Mouse (Mus musculus) mature B cell (primary cell): ENCODE results near the gene Wrap73.

Experiments used
- in situ Hi-C: fragments of 300-500 bp; cut with MboI; formaldehyde crosslinking; loops from 2 replicates; pipeline ENCODE4 v1.14.3; 2019

Wrap73 gene

DNA sequence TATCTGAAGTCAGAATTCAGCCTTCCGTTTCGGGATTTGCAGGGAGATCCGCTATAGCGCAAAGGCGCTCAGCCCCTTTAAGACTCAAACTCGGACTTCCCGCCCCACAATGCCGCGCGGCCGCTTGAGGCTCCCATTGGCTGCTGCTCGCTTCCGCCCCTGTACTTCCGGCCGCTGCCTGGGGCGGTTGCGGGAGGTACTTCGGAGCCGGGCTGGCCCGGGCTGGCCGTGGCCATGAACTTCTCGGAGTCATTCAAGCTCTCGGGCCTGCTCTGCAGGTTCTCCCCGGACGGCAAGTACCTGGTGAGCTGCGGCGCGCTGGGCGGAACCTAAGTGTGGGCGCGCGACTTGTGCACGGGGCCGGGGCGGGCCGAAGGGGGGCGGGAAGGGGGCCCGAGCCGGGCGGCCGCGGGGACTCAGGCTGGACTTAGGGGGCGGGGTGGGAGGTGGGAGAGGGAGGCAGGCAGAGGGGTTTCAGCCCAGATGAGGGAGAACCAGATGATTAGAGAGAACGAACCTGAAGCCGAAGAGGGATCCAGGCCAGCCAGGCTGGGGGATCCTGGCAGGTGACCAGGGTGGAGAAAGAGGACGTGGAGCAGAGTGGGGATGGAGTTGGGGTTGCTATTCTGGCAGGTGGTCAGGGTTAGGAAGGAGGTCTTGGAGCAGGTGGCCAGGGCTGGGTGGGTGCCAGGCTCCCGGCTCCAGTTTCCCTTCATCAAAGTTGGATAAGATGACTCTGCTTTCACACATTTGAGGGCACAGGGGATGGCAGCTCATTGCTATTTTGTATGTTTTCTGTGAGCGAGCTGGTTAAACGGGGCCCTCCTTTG, at the start of gene Wrap73:
Gene Wrap73 (plus strand): TSS at position 162 of the 830 bp plus-strand sequence.
- in situ Hi-C loops, result no loop called here

DNA sequence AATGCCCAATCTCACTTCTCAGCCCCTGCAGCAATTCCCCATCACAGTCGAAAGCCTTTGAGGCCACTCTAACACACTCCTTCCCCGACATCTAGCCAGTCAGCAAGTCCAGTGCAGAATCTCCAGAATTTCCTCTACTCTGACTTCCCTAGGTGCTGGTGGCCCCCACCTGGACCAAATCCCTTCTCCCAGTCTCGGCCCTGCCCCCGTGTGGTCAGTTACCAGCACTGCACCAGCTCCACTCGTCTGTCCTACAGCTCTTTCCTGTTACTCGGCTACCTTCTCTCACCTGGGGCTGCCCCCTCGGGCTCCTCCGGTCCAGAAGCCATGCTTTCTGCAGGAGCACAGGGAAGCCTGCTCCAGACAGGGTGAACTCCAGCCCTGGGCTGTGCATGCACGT, 49.0 kb upstream of the Wrap73 start:
- in situ Hi-C loops, result no loop called here

DNA sequence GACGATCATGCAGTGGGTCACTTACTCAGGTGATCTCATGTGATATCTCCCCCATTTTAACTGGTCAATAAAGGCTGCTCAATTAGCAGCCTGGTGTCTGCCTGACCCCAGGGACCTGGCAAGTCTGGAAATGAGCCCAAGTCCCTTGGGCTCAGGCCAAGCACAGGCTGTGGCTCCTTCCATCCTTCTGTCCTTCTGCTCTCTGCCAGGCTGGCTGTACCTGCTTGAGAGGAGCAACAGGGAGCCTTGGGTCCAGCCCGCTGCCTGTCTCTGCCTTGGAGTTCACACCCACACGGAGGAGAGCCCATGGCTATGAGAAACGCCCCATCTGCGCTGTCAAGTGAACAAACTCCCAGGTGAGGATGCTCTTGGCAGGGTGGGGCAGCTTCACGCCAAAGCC, 46.1 kb upstream of the Wrap73 start:
- in situ Hi-C loops, result no loop called here

DNA sequence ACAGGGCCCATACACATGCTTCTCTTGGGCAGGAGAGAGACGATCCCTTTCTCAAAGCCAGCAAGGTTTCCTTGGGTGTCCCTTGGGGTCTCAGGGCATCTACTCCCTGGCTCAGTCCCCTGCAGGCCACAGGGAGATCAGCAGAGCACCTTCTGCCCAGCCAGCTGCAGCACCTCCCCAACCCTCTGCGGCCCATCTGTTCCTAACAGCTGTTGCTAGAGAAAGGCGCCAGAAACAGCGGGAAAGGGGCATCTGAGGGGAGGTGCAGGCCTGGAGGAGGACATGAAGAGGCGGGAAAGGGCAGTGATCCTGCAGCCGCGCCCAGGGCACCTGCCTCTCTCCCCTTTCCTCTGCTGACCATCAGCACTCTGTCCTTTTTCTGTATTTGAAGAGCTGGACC, 42.8 kb upstream of the Wrap73 start:
- in situ Hi-C loops, result no loop called here

DNA sequence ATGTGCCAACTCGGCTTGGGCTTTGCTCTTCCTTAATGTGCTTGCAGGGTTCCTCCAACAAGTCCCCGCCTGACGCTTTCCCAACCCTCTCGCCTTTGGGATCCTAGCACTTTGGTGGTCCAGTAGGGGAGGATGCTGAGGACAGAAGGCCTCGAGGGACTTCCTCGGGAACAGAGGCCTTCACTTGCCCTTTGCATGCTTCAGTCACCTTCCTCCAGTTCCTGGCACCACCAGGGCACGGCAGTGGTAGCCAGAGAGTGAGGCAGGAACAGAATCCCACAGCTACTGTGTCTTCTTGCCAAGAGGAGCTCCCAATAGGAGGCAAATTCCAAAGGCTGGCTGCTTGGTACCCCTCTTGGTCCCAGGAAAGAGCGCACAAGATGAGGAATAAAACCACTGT, 38.8 kb upstream of the Wrap73 start:
- in situ Hi-C loops, result no loop called here

DNA sequence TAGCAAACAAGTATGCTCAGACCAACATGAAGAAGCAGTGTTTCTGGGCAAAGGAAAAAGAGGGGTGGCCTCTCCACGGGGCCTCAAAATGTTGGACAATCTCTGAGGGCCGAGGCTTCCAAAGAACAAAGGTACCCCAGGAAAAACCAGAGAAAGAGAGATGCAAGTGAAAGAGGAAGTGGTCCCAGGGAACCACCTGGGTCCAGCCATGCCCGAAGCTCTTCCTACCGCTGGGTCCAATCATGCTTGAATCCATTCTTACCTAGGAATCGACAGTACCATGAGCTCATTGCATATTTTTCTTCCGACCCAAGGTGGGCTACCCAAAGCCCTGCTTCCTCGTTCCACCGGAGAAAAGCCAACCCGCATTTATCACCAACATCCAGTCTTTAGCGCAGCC, 38.3 kb upstream of the Wrap73 start:
- in situ Hi-C loops, result no loop called here

DNA sequence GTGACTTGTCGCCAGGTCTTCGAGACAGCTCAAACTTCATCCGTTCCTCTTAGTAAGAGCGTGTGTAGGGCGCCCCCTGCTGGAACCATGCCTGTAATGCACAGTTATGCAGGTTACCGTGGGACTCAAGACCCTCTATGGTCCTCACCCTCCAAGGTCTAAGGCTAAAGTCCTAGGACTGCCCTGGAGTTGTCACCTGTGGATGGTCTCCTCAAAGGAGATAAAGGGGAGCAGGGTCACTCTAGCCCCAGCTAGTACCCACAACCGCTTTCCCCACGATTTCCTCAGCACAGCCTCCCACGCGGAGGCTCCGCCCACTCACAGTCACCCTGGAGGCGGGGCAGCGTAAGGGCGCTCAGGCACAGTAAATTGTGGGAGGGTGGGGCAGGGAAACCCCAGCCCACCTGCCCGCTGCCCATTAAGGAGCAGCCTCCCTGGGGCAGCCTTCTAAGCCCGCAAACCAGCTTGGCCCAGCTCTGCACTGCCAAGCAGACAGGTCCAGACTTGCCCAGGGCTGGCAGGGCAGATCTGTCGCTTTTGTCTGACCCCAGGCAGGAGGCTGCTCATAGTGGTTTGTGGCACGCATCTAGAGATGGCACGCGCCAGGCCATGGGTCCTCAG, 36.7 kb upstream of the Wrap73 start:
- in situ Hi-C loops, result no loop called here

DNA sequence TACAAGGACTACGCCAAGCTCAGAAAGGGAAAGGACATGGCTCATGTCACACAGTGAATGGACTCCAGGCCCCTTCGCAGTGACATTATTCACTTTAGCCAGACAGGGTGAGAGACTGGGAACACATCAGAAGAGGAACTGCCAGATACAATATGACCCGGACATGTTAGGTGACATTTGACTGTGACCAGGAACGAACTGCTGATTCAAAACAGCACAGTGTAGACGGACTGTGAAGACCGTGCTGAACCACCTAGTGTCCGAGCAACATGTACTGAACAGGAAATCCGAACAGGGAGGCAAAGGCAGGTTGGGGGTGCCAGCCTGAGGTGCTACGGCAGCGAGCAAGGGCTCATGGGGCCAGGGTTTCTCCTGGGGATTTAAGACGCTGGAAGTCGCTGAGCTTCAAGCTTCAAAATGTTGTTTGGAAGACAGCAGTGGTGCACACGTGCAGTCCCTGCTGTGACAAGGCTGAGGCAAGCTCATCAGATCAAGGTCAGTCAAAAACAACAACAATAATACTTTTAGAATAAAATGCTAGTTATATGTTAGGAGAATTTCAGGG, 35.6 kb upstream of the Wrap73 start:
- in situ Hi-C loops, result no loop called here

DNA sequence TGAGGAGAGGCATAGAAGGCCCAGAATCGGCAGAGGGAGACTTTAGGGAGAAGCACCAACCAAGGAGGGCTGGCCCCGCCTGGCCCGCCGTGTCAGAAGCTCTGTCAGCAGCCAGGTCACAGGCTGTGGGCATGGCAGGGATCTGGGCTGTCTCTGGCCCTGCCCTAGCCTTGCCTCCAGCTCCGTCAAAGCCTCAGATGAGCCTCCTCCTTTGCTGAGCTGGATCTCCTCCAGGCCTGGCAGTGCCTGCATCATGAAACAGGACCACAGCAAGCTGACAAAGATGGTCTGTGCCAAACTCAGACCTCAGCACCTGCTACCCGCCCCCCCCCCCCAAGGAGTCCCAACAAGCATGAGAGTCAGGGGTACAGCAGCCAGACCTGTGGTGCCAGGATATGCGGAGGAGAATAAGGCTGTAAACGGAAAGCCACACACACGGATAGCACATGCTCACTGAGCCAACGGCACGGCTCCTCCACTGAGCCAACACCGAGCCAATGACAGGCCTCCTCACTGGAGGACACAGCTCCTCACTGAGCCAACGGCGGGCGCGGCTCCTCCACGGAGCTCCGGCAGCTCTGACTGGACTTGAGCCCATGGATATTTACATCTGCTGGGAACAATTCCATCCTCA, 32.8 kb upstream of the Wrap73 start:
- in situ Hi-C loops, result no loop called here

DNA sequence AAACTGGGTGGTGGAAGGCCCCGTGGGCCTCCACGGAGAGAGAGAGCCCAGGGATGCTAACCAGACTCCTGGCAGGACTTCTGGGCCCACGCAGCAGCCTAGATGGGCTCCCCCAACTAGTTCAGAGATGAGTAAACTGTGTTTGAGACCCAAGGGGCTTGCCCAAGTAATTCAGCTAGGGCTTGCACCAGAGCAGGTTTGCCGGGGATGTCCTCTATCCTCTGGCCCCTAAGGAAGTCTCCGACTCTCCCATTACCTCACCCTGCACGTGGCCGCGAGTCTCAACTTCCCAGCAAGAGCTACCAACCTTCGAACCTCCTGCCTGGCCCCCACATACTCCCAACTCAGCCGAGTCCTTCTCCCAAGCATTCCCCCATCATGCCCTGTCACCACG, 32.3 kb upstream of the Wrap73 start:
- in situ Hi-C loops, result no loop called here

DNA sequence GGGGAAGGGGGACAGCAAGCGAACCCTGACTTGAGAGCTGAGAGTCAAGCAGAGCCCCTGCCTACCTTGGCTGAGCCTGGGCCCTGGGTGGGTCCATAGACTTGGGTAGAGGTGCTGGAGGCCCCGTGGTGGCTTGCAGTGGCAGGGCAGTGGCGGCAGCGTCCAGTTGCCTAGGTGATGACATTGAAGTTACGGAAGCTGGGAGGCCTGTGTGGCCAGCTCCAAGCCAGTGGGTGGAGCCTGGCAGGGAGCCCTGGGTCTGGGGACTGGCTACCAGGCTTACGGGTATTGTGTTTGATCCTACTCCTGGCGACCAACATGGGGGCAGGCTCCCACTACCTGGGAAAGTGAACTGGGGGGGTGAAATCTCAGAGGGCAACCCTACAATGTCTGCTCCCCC, 25.8 kb upstream of the Wrap73 start:
- in situ Hi-C loops, result no loop called here

DNA sequence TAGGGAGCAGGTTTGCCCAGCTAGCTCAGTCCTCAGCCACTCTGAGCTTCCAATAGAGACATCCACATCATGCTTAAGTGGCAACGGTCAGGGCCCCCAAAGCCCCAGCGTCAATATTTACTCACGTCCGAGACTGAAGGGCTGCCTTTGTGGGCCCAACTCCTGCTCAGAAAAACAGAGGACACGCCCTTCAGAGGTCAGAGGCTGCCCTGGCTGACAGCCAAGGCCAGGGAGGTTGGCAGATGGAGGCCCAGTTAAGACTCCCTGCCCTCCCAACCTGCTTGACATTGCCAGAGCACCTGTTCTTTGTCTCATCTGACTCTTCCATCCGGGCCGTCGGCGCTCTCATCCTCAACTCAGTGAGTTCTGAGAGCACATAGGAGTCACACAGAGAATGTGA, 23.4 kb upstream of the Wrap73 start:
- in situ Hi-C loops, result no loop called here

DNA sequence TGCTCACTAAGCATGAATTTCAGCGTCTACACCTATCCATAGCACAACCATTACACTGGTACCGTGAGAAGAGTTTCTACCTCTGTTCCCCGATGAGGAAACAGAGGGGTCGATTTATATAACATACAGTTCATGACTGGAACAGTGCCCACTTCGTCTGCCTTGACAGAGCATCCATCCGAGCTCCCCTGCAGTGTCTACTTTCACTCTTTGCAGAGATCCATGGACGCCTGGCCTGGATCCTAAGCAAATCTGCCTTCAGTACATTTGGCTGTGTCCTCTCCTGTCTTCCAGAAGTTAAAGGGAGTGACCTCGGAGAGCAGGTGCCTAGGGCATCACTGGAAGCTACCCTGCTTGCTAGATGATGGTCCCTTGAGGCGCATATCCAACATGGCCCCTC, 23.0 kb upstream of the Wrap73 start:
- in situ Hi-C loops, result no loop called here

DNA sequence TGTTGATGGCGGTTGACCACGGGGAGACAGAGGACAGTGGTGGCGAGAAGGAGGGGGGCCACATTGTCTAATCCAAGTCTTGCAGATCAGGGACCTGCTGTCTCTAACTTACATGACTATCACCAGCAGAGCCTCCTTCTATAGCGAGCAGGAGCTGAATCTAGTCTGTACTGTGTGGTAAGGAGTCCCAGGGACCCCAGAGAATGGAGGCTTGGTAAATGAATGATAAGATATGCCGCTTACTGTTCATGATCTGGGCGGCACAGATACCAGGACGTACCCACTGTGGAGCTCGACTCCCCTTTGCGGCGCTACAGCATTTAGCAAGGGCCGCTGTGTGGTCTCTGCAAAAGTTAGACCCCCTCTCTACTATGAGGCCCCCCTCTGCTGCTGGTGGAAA, 20.4 kb upstream of the Wrap73 start:
- in situ Hi-C loops, result no loop called here

DNA sequence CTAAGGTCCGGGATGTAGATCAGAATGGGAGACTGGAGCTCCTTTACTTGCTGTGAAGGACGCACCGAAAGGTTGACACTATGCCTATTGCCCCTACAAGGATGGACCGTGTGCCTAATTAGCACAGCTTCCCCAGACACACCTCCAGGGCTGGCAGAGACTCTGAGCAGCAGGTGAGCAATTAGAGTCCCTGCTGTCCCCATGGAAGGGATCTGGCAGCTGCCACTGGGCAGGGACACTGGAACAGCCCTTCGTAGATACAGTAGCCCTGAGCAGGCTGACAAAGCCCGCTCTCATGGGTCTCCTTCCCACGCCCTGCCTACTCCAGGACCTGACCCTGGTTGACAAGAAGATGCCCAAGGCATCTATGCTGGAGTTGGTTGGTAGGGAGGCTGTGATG, 19.8 kb upstream of the Wrap73 start:
- in situ Hi-C loops, result no loop called here

DNA sequence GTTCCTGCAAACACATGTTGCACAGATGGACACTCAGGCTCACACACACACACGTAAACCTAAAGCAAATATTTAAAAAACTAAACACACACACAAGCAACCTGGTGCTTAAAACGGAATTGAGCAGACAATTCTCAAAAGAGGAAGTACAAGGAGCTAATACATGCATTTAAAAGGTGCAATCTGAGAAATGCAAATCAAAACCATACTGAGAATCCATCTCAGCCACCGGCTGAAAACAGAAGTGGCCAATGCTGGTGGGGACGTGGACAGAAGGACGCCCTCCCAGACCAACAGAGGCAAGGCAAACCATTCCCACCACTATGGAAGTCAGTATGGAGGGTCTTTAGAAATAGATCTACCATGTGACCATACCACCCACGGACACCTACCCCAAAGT, 18.6 kb upstream of the Wrap73 start:
- in situ Hi-C loops, result no loop called here

DNA sequence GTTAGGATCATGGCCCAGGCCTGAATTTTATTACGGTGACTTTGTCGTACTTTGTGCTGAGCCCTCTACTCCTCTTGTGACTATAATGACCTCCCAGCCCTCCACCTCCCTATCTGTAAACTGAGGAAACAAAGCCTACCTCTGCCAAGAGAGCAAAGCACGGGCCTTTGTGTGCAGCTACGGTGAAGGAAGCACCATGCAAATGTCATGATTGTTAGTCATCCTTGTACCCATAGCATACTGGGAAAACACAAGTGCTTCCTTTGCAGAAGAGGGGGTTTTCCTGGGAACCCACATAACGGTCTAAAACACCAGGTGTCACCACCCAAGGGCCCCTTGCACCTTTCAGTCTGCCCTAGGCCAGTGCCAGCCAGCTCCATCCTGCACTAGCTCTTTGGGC, 17.0 kb upstream of the Wrap73 start:
- in situ Hi-C loops, result no loop called here

DNA sequence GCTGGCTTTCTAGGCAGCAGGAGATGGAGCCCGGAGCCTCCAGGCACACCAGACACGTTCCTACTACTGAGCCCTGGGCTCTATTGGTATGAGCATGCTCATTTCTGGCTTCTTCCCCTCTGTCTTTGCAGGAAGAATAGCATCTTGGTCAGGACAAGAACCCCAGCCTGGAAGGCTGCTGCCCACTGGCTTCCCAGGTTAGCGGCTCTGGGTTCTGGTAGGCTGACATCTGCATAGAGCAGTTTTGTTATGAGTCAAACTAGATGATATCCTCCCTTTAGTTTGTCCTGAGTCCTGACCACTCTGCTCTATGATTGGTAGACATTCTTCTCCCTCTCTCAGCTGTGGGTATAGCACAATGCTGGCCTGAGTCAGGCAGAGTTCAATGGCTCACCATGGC, 14.9 kb upstream of the Wrap73 start:
- in situ Hi-C loops, result no loop called here

DNA sequence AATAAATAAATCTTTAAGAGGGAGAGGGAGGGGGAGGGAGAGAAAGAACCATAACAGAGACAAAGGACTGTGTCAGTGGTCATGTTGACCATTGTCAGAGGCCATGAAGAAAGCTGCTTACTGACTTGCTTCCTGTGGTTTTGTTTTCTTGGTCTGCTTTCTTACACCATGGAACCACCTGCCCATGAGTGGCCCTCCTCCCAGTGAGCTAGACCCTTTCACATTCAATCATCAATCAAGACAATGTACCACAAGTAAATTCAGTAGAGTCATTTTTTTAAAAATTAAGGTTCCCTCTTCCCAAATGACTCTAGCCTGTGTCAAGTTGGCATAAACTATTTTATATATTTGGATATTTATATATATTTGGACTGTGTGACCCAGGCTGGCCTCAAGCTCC, 12.2 kb upstream of the Wrap73 start:
- in situ Hi-C loops, result no loop called here

DNA sequence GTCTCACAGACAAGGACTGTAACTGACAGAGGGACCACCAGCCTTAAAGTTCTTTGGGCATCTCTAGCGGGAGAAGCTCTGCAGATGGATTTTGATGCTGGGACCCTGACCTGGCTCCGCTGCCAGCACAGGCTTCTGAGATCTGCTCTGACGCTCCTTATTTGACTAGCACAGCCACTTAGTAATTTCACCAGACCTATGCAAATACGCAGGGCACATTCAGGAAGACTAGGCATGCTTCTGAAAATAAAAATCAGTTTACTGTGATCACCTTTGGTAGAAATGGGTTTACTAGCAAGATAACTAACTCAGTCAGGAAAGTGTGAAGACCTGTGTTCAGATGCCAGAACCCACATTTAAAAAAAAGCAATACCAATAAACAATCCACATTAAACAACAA, 10.3 kb upstream of the Wrap73 start:
- in situ Hi-C loops, result no loop called here

DNA sequence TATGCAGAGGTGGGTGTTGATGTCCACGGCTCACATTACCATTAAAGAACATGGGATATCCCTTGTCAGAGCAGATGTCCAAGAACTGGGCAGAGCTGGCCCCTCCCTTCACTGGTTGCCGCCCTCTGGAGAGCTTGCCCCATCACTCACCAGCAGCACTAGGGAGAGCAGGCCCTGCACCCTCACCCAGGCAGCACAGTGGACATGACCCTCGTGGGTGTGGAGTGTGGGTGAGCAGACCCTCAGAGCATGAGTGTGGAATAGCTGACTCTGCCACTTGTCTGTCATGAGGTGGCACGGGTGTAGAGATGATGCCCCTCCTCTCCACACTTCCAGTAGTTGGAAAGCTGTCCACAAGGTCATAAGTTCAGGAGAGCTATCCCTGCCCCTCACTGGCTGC, 7.4 kb upstream of the Wrap73 start:
- in situ Hi-C loops, result no loop called here

DNA sequence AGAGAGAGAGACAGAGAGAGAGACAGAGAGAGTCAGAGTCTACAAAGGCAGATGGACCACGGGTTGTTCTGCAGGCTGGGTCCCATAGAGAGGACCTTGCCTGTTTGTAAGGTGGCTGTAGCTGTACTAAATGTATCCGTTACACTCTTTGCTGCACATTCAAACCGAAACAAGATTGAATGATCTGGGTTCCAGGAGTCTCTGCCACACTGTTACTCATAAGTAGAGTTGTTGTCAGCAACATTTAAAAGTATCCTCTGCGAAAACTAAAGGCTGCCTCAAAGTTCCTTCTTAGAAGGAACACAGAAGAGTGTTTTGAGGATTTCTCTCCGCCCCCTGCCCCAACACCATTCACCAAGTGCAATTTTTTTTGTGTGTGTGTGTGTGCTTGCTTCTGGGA, 5.0 kb upstream of the Wrap73 start:
- in situ Hi-C loops, result no loop called here

DNA sequence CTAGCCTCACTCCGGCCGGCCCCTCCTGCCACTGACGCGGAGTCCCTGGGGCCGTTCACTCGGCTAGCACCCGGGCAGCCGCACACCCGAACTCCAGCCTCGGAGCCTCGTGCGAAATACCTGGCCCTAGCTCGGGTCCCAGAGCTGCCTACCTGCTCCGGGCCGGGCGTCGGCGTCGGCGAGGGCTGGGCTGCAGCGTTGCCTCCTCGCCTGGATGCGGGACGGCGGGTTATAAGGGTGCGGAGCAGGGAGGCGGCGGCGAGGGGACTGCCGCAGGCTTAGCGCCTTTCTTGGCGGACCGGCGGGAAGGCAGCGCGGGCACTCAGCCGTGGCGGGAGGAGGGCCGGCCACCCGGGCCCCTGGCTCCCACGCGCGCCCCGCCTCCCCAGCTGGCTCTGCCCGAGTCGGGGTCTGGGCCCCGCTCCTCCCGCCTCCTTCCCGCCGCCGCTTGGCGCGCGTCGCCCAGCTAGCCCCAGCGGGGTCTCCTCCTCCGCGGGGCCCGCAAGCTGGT, 2.4 kb upstream of the Wrap73 start:
- in situ Hi-C loops, result no loop called here

DNA sequence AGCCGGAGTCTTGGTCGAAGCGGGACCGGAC, 2.2 kb upstream of the Wrap73 start, which contains the start of gene Trp73:
Gene Trp73 (minus strand): TSS at position 27 of the 31 bp plus-strand sequence.
- in situ Hi-C loops, result no loop called here
